Mouse (Mus musculus): ENCODE measurements around the gene Bok. TPM values are rescaled to one million over a fixed set of nuclear protein-coding genes. Genes with fewer than 3 reads are reported as not detected.
"Not testable (repeated sequence)": the region's sequence is repeated elsewhere in the genome, so short reads cannot be mapped to it uniquely, and the experiment has no call there.

Gene Bok
- total and polyA plus RNA-seq, 3 experiments = 3.0 to 9.0 (median 3.1) TPM

DNA sequence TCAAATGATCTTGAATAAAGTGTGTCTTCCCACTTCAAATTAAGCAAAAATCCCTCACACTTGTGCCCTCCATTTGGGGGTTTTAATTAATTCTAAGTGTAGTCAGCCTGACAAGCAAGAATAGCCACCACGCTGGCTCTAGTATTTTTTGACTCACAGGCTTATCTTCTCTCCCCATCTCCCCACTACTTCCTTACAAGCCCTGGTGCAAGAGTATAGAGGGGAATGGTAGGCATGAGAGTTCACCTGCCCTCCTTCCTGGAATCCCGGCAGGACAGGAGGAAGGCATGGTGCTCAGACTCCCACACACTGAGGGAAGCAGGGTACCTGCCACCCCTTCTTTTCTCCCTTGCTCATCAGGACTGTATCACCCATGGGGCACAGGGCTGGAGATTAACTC, 31.2 kb upstream of the Bok start:
- no peaks in the 10 kb centered on the region for H3K36me3 ChIP-seq (ENCODE audit: control insufficient read depth, insufficient read depth, low read length)
- no peaks in the 10 kb centered on the region for H3K4me1 ChIP-seq (ENCODE audit: control insufficient read depth, insufficient read depth, low read length)
- H3K79me2 ChIP-seq (replicated peaks; ENCODE audit: control insufficient read depth, insufficient read depth, low read length) = no peaks in the 10 kb centered on the region
- no peak overlapping the region for H3K9ac ChIP-seq (ENCODE audit: low read depth, low read length)
- H3K4me3 ChIP-seq = no peak overlapping the region
- H3K27me3 ChIP-seq (ENCODE audit: control insufficient read depth, insufficient read depth, low read length) = no peaks in the 10 kb centered on the region
- DNase-seq = no peak
- intact Hi-C loops (cut with DNase I) = no loop called here
- no peak overlapping the region for H3K27ac ChIP-seq
- no peak for TF ChIP-seq EP300 (IDR thresholded peaks at IDR 0.05; ENCODE audit: insufficient read depth, low read depth, low read length)
- 22% methylated on average over 2 of the region's 2 CpGs for WGBS

DNA sequence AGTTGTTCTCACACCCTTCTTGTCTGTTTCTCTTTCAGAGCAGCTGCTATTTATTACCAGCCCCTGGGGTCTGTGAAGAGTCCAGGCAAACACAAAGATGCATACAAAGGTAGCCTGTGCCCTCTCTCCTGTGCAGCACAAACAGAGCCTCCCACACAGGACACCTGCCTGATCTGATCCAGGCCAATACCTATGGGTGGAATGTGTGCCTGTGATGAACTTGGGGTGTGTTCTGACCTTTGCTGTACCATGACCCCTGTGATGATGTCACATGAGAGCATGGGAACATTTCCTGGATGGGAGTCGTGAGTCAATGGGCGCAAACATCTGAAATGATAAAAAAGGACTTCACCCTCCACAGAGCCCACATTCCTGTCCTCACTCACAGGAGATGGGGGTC, 30.7 kb upstream of the Bok start:
- Histone ChIP-seq H3K27me3 (ENCODE audit: control insufficient read depth, insufficient read depth, low read length) (no peaks in the 10 kb centered on the region), H3K9ac (ENCODE audit: low read depth, low read length) (no peak overlapping the region), H3K27ac (no peak overlapping the region), H3K4me1 (ENCODE audit: control insufficient read depth, insufficient read depth, low read length) (no peaks in the 10 kb centered on the region), H3K4me3 (no peak overlapping the region), H3K79me2 (replicated peaks; ENCODE audit: control insufficient read depth, insufficient read depth, low read length) (no peaks in the 10 kb centered on the region), H3K36me3 (ENCODE audit: control insufficient read depth, insufficient read depth, low read length) (no peaks in the 10 kb centered on the region)
- intact Hi-C loops (cut with DNase I) = no loop called here
- 44% methylated on average over 2 of the region's 2 CpGs for WGBS
- TF ChIP-seq CTCF (IDR thresholded peaks at IDR 0.05) = no peak
- TF ChIP-seq POLR2A (IDR thresholded peaks at IDR 0.05; ENCODE audit: insufficient read depth, low read depth, low read length) = no peak
- no peak for TF ChIP-seq EP300 (IDR thresholded peaks at IDR 0.05; ENCODE audit: insufficient read depth, low read depth, low read length)
- DNase-seq = no peak

GRCm38 (mm10) chr1:93656325-93657024, 29.0 kb upstream of the Bok start:
- H3K79me2 ChIP-seq (replicated peaks; ENCODE audit: control insufficient read depth, insufficient read depth, low read length) = no peaks in the 10 kb centered on the region
- H3K27me3 ChIP-seq (ENCODE audit: control insufficient read depth, insufficient read depth, low read length) = no peaks in the 10 kb centered on the region
- no peak overlapping the region for H3K27ac ChIP-seq
- TF ChIP-seq EP300 (IDR thresholded peaks at IDR 0.05; ENCODE audit: insufficient read depth, low read depth, low read length) = no peak
- no peak for TF ChIP-seq CTCF (IDR thresholded peaks at IDR 0.05)
- no peak for TF ChIP-seq POLR2A (IDR thresholded peaks at IDR 0.05; ENCODE audit: insufficient read depth, low read depth, low read length)
- H3K4me3 ChIP-seq = no peak overlapping the region
- no peaks in the 10 kb centered on the region for H3K36me3 ChIP-seq (ENCODE audit: control insufficient read depth, insufficient read depth, low read length)
- H3K4me1 ChIP-seq (ENCODE audit: control insufficient read depth, insufficient read depth, low read length) = no peaks in the 10 kb centered on the region
- H3K9ac ChIP-seq (ENCODE audit: low read depth, low read length) = no peak overlapping the region
- 75% methylated on average over 7 of the region's 7 CpGs for WGBS
- intact Hi-C loops (cut with DNase I) = no loop called here
- DNase-seq = no peak

DNA sequence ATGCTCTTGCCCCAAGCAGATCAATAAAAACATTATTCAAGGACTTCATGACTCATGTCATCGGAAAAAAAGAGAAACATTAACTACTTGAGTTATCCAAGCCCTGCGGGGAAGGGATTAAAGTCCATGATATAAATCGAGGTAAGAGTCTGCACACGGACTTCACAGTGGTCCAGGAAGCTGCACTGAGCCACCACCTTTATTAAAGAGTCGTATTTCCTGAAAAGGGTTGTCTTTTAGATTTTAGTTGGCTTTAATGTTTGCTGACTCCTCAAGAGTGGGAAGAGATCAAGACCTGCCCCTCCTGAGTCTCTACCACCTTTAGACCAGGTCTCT, 28.5 kb upstream of the Bok start:
- WGBS = 77% methylated on average over 5 of the region's 5 CpGs
- DNase-seq = no peak

GRCm38 (mm10) chr1:93658559-93658958, 26.9 kb upstream of the Bok start, which contains the start of gene Stk25:
Gene Stk25 (minus strand): TSS chr1:93658659.
- H3K9ac ChIP-seq (ENCODE audit: low read depth, low read length); intact Hi-C loops (cut with DNase I); H3K4me1 ChIP-seq (ENCODE audit: control insufficient read depth, insufficient read depth, low read length); H3K27me3 ChIP-seq (ENCODE audit: control insufficient read depth, insufficient read depth, low read length); DNase-seq; H3K4me3 ChIP-seq; H3K79me2 ChIP-seq (replicated peaks; ENCODE audit: control insufficient read depth, insufficient read depth, low read length); H3K27ac ChIP-seq; H3K36me3 ChIP-seq (ENCODE audit: control insufficient read depth, insufficient read depth, low read length): not testable (repeated sequence)

More for the DNA sequence above, 28.5 kb upstream of the Bok start:
- Histone ChIP-seq H3K79me2 (replicated peaks; ENCODE audit: control insufficient read depth, insufficient read depth, low read length) (no peaks in the 10 kb centered on the region), H3K4me1 (ENCODE audit: control insufficient read depth, insufficient read depth, low read length) (no peaks in the 10 kb centered on the region), H3K27ac (no peak overlapping the region), H3K27me3 (ENCODE audit: control insufficient read depth, insufficient read depth, low read length) (no peaks in the 10 kb centered on the region), H3K9ac (ENCODE audit: low read depth, low read length) (no peak overlapping the region), H3K4me3 (no peak overlapping the region), H3K36me3 (ENCODE audit: control insufficient read depth, insufficient read depth, low read length) (no peaks in the 10 kb centered on the region)
- intact Hi-C loops (cut with DNase I) = no loop called here
- no peak for TF ChIP-seq EP300 (IDR thresholded peaks at IDR 0.05; ENCODE audit: insufficient read depth, low read depth, low read length)
- no peak for TF ChIP-seq POLR2A (IDR thresholded peaks at IDR 0.05; ENCODE audit: insufficient read depth, low read depth, low read length)
- no peak for TF ChIP-seq CTCF (IDR thresholded peaks at IDR 0.05)

DNA sequence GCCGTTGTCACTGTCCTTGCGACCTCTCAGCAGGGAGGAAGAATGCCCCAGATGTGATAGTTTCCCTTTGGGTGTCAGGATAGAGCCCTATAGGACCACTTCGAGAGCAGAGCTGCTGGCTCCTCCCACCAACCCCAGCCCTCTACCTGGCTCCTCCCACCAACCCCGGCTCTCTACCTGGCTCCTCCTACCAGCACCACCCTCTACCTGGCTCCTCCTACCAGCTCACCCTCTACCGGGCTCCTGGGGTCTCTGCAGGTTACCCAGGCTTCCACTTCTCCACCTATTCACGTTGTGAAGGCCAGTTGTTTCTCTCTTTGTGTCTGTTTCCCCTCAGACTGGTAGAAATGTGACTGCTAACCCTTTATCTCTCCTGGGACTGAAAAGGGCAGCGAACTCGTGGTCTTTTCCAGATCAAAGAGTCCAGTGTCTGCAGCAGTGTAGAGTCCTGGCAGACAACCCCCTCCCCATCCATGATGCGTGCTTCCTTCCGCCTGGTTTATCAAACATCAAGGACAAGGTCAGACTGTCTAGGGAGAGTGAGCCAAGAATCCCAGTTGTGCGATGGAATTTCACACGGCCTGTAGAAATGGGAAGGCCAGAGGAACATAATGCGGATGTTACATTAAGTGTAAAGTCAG, 17.6 kb upstream of the Bok start:
- intact Hi-C loops (cut with DNase I) = loop anchor here (1.0 to 5.0 kb wide), 3 partner anchors 17 to 134 kb away; partner anchors contain the start of genes Bok, Dtymk and Ing5
- Histone ChIP-seq H3K4me1 (ENCODE audit: control insufficient read depth, insufficient read depth, low read length) (peaks cover 1% of the 10 kb centered on the region; the same call in 1 of the 2 replicates), H3K36me3 (ENCODE audit: control insufficient read depth, insufficient read depth, low read length) (no peaks in the 10 kb centered on the region), H3K9ac (ENCODE audit: low read depth, low read length) (no peak overlapping the region), H3K27me3 (ENCODE audit: control insufficient read depth, insufficient read depth, low read length) (no peaks in the 10 kb centered on the region), H3K4me3 (no peak overlapping the region), H3K79me2 (replicated peaks; ENCODE audit: control insufficient read depth, insufficient read depth, low read length) (no peaks in the 10 kb centered on the region), H3K27ac (peak overlapping the region; percentile 40)
- WGBS = 19% methylated on average over 13 of the region's 13 CpGs
- TF ChIP-seq POLR2A (IDR thresholded peaks at IDR 0.05; ENCODE audit: insufficient read depth, low read depth, low read length) (no peak), CTCF (IDR thresholded peaks at IDR 0.05) (no peak), EP300 (IDR thresholded peaks at IDR 0.05; ENCODE audit: insufficient read depth, low read depth, low read length) (no peak)
- no peak for DNase-seq
